Comparison of ENCODE assay signal across 12 mouse cellular contexts in the genomic region with DNA sequence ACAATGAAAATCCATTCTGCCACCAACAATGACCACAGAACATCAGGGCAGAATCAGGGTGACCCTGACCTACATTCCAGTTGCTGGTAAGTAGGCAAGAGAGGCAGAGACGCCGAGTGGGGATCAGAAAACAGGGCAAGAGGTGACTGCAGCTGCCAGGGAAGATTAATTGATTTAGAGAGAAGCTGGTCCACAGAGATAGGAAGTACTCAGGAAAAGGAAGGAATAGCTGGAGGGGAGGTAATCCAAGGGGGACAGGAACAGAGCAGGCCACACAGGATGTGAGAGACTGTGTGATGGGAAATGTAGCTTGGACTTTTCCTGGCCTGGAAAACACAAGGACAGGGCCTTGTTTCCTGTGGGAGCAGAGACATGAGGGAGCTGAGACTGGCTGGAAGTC. TPM values are rescaled to one million over a fixed set of nuclear protein-coding genes. Genes with fewer than 3 reads are reported as not detected.
DNase-seq lines count a peak whose midpoint lies in the region; ATAC-seq and TF ChIP-seq lines count a peak whose summit lies in the region.
"Had no signal": no experiment of that assay in that cellular context is flagged by ENCODE, and none has a peak within 500 bp of the region (broad histone marks: within the 10 kb centered on the region; RNA-seq: fewer than 3 reads in every experiment).

No protein-coding gene starts in this region.

- peak; percentile 69 for DNase-seq in adrenal gland, adult 2 months
- DNase-seq in adrenal gland, postnatal 25 days: no peak
- DNase-seq in liver, adult 2 months (ENCODE audit: extremely low read depth, low read depth, low spot score): peak; percentile 14
- no peak for DNase-seq in liver
- DNase-seq in thymus, adult 18-20 months: no peak
- DNase-seq in testis, postnatal 10 days (ENCODE audit: low spot score): no peak
- DNase-seq: cerebellum, postnatal 36 days; thymus, postnatal 25 days had no signal

- peaks cover 3% of the 10 kb centered on the region; the same call in 1 of the 2 replicates for H3K4me1 ChIP-seq in liver, adult 2 months (ENCODE audit: control insufficient read depth, insufficient read depth, low read length)
- peaks cover 20% of the 10 kb centered on the region for H3K4me1 ChIP-seq in heart, embryonic 12.5 days (replicated peaks)
- no peaks in the 10 kb centered on the region for H3K4me1 ChIP-seq in liver, embryonic 16.5 days (ENCODE audit: control insufficient read depth, low read depth, low read length)
- H3K4me1 ChIP-seq: limb, embryonic 13.5 days had no signal

- WGBS in liver, adult 2 months: 54% methylated on average over 2 of the region's 2 CpGs
- 45% methylated on average over 2 of the region's 2 CpGs for WGBS in heart, embryonic 12.5 days
- WGBS in liver, embryonic 16.5 days (ENCODE audit: insufficient replicate concordance): 36% methylated on average over 2 of the region's 2 CpGs

- H3K4me2 ChIP-seq in heart, embryonic 12.5 days: no peak overlapping the region
- no peak overlapping the region for H3K4me2 ChIP-seq in liver, embryonic 16.5 days (ENCODE audit: low read depth, low read length)
- H3K4me2 ChIP-seq: limb, embryonic 13.5 days had no signal

- H3K36me3 ChIP-seq in liver, adult 2 months (ENCODE audit: control insufficient read depth, insufficient read depth, low read length): no peaks in the 10 kb centered on the region
- H3K36me3 ChIP-seq in heart, embryonic 12.5 days: no peaks in the 10 kb centered on the region
- H3K36me3 ChIP-seq in liver, embryonic 16.5 days (ENCODE audit: control insufficient read depth, insufficient read depth): no peaks in the 10 kb centered on the region
- H3K36me3 ChIP-seq: limb, embryonic 13.5 days had no signal

- no peak for TF ChIP-seq POLR2A in liver, adult 2 months (IDR thresholded peaks at IDR 0.05; ENCODE audit: extremely low read depth, insufficient read depth, low read length)

- no peak for TF ChIP-seq CTCF in liver, adult 2 months (IDR thresholded peaks at IDR 0.05; ENCODE audit: low read depth, low read length)

- H3K27ac ChIP-seq in liver, adult 2 months (replicated peaks; ENCODE audit: insufficient read depth, low read depth, low read length): no peak overlapping the region
- H3K27ac ChIP-seq in heart, embryonic 12.5 days (ENCODE audit: poor library complexity, severe bottlenecking): 0 out of 2 replicates have a peak overlapping the region, but pooled peaks have one; percentile 19
- no peak overlapping the region for H3K27ac ChIP-seq in liver, embryonic 16.5 days (ENCODE audit: low read length)
- H3K27ac ChIP-seq: limb, embryonic 13.5 days had no signal

- no peak overlapping the region for H3K4me3 ChIP-seq in liver, adult 2 months (ENCODE audit: insufficient read depth, low read depth, low read length)
- no peak overlapping the region for H3K4me3 ChIP-seq in heart, embryonic 12.5 days
- no peak overlapping the region for H3K4me3 ChIP-seq in liver, embryonic 16.5 days (ENCODE audit: low read depth, low read length)
- H3K4me3 ChIP-seq: limb, embryonic 13.5 days had no signal

- H3K9me3 ChIP-seq in heart, embryonic 12.5 days (replicated peaks): no peaks in the 10 kb centered on the region
- no peaks in the 10 kb centered on the region for H3K9me3 ChIP-seq in liver, embryonic 16.5 days (replicated peaks; ENCODE audit: control insufficient read depth, low read length)
- H3K9me3 ChIP-seq: limb, embryonic 13.5 days had no signal

- H3K79me2 ChIP-seq in liver, adult 2 months (ENCODE audit: control insufficient read depth, insufficient read depth, low read length): no peaks in the 10 kb centered on the region

- H3K27me3 ChIP-seq in liver, adult 2 months (ENCODE audit: control insufficient read depth, insufficient read depth, low read length): no peaks in the 10 kb centered on the region
- no peaks in the 10 kb centered on the region for H3K27me3 ChIP-seq in heart, embryonic 12.5 days (replicated peaks)
- no peaks in the 10 kb centered on the region for H3K27me3 ChIP-seq in liver, embryonic 16.5 days (ENCODE audit: control insufficient read depth, insufficient read depth, low read depth, low read length)
- H3K27me3 ChIP-seq: limb, embryonic 13.5 days had no signal

- peak; percentile 61; the same call in 1 of the 2 replicates for ATAC-seq in heart, embryonic 12.5 days (ENCODE audit: insufficient number of reproducible peaks, low FRiP score)
- ATAC-seq in liver, embryonic 16.5 days (ENCODE audit: low read depth): peak; percentile 51
- ATAC-seq: intestine, postnatal 0 days had no signal

- no peak overlapping the region for H3K9ac ChIP-seq in liver, adult 2 months (ENCODE audit: low read depth, low read length)
- H3K9ac ChIP-seq in heart, embryonic 12.5 days: no peak overlapping the region
- no peak overlapping the region for H3K9ac ChIP-seq in liver, embryonic 16.5 days (ENCODE audit: low read depth, low read length)
- H3K9ac ChIP-seq: limb, embryonic 13.5 days had no signal

RNA-seq across cellular contexts. Expression of a gene that starts 52.8 kb away (rescaled TPM):
- 10 to 100 TPM; 11.6 to 18.3 TPM for total RNA-seq in adrenal gland, adult 2 months (2021)
- polyA plus RNA-seq in adrenal gland, adult 2 months (2012; rRNA removed): 20.5 and 22.3 TPM in 2 replicates
- total RNA-seq in adrenal gland, postnatal 25 days (2021): 15.8 and 16.9 TPM in 2 replicates
- 1.4 and 1.9 TPM in 2 replicates for total RNA-seq in liver, adult 2 months (2014; rRNA removed)
- 1.0 and 1.3 TPM in 2 replicates for polyA plus RNA-seq in liver, adult 2 months (2012; rRNA removed)
- polyA plus RNA-seq in heart, embryonic 12.5 days (2016; fragmentation: Nextera tagmentation; extraction: Ambion mirVana): 11.1 and 11.5 TPM in 2 replicates
- 2.1 and 2.2 TPM in 2 replicates for polyA plus RNA-seq in liver, embryonic 16.5 days (2015; fragmentation: Nextera tagmentation; extraction: Ambion mirVana)

Comparison
In these comparisons a context has a peak if more than half of its experiments do, and no peak if none do; other contexts are left out.
1. DNase-seq: peak in adrenal gland, adult 2 months (single experiment) and liver, adult 2 months (single experiment); none in adrenal gland, postnatal 25 days (single experiment), liver (single experiment), thymus, adult 18-20 months (0 of 2) and testis, postnatal 10 days (single experiment).